Mouse (Mus musculus): Measurements from ENCODE around the gene Rab14.

Rab14 gene

DNA sequence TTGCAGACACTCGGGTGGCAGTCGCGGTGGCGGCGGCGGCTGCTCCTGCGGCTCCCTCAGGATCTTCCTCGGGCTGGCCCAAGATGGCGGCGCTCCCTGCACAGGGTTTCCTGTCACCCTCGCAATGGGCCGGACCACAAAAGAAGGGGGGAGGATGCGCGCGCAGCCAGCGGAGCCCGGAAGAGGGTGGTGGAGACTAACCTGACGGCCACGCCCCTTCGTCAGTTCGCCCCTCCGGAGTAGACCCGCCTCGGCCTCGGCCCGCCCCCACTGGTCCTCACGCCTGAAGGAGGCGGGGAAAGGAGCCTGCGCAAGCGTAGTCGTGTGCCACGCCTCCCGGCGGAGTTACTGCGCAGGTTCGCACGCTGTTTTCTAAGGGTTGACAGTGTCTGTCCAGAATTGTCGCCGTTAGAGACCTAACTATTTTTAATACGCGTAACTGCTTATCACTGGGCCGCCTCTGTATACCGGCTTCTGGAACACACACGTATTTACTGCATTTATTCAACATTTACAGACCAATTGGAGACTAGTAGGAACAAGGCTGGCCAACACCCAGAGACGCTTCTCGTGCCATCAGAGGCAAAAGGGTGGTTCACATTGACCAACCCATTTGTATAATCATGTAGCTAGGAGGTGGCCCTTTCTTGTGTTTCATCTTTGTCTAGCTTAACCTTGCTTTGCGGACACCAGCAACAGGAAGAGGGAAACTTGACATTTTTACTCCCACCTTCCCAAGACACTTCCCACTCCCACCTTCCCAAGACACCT, at the start of gene Rab14:
Gene Rab14, minus strand, starts transcription at position 223 of the 771 bp plus-strand sequence.
- peak; percentile 100 for DNase-seq (ENCODE audit: low spot score)

DNA sequence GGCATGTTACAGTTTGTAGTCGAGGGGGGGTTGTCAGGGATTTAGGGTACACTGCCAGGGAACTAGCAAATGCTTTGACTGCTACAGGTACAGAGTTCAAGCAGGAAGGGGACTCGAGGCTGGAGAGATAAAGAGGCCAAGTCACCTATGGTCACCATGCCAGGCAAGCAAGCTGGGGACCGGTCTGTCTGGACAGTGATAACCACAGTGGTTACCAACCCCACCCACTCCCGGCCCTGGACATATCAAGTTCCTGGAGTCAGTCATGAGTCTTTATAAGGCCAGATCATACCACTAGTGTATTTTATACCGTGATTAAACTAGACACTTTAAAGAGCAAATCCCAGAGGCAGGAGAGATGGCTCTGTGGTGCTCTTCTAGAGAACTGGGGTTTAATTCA, 46.8 kb upstream of the Rab14 start:
- DNase-seq (ENCODE audit: low spot score), result no peak

DNA sequence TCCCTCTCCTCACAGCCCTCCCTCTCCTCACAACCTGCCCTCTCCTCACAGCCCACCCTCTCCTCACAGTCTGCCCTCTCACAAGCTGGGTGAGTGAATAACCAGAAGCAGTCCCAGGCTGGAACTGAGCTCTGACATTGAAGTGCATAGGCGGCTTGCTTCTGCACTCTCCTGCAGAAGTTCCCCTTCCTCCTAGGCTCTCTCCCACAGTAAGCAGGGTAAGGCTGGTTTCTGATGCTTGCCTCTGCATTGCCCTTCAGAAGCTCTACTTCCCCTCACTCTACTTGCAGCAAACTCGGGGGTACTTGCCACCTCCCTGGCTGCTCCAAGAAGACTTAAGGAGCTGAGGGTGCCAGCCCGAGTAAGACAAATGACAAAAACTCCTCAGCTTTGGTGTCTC, 43.3 kb upstream of the Rab14 start:
- DNase-seq (ENCODE audit: low spot score), result no peak

DNA sequence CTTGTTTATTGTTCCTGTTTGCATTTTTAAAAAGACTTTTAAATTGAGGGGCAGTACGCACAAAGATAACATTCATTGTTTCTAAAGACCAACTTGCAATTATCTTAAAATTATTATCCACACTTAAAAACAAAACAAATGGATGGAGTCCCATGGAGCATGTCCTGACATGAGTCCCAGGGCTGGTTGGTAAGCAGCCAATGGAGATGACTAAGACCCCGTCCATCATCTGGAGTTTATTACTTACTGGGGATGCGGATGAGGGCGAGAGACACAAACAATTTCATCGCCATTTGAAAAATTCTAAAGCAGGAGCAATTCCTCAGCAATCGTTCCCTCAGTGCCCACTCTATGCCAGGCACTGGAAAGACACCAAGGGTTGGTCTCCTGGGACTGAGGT, 34.1 kb upstream of the Rab14 start:
- DNase-seq (ENCODE audit: low spot score), result no peak

DNA sequence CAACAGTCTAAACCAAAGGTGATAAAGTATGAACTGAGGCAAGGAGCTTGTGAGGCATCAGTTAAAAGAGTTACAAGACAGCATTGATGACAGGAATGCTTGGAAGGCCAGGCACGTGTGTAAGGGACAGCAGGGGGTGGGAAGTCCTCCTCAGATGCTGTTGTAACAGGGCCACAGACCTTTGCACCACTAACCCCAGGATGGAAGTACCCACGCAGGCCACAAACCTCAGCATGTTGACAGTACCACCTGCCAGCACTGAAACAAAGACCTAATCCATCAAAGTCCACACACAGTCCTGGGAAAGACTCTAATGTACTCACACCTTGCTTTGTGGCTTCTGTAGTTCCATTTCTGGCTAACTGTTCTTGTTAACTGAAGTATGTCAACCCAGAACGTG, 33.0 kb upstream of the Rab14 start:
- DNase-seq (ENCODE audit: low spot score), result no peak

DNA sequence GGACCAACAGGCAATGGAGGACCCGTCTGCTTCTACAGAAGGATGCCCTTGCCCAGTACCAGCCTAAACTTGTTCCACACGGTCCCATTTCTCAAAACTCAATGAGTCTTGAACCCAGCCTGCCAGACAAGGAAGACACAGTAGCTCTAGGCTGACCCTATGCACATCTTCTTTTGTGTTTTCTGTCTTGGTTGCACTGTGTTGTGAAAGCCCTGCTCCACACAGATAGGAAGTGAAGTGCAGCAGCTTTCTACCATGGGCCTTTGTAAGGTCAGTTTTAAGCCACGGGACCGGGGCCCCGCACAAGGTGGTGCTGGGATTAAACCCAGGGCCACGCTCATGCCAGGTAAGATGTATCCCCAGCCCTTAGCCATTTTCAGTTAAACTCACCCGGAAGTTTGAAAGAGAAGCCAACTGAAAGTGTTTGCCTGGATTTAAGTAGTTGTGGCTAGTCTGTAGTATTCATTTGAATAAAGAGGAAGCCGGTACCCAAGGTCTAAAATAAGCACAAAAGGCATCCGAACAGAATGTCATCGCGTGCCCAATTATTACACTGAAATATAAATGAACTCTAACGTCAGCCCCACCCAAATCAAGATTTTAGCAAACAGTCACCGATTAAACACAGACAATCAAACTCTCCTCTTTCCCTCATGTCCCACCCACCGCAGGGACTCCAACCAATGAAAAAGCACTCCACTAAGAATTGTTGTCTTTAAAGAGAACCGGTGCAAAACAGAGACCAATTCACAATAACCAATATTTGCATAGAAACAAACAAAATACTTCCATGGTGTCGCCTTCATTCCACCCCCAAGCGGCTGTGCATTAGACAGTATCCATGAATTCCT, 31.9 kb upstream of the Rab14 start:
- DNase-seq (ENCODE audit: low spot score), result no peak

DNA sequence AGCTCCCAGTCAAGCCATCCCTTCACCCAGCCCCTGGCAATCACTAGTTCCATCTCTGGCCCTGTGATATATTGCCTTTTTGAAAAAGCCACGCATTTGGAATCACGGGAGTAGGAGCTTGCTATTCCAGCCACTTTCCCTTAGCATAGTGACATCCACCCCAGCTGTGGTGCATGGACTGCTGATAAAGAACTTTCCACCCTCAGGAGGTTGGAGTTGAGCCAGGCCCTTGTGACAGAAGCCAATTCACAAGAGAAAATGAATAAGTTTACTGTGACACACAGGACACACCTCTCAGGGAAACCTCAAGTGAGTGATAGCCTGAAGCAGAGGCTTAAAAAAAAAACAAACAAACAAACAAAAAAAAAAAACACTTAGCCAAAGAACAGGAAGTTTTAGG, 31.0 kb upstream of the Rab14 start:
- DNase-seq (ENCODE audit: low spot score), result no peak

DNA sequence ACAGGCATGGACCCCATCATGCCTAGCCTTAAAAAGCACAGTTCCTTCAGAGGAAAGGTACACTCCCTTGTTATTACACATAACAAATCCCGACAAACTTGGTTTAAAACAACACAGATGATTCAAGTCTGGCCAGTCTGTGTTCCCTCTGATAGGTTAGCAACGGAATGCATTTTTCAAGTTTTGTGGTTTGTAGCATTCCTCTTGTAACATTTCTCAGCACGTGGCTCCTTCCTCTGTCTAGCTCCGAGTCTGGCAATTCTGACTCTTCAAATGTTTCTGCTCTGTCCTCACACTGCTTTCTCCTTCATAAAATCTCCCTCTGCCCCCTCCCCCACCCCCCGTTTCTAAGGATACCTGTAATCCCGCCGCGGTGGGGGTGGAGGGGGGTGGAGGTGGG, 29.3 kb upstream of the Rab14 start:
- no peak for DNase-seq (ENCODE audit: low spot score)

DNA sequence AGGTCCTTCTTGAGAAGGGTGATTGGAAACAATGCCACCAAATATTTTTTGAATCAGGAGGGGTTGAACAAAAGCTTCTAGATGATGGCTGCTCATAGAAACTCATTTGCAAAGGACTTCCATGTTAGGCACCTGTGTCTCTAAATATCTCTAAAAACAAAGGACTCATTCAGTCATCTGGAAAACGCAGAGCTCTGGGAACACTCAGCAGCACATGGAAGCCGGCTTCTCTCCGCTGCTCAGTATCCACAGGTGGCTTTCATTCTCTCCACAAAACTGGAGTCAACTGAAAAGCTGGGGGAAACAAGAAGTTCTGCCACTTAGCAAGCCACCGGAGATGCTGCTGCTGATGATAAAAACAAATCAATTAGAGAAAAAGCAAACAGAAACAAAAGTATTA, 27.2 kb upstream of the Rab14 start:
- DNase-seq (ENCODE audit: low spot score), result no peak

DNA sequence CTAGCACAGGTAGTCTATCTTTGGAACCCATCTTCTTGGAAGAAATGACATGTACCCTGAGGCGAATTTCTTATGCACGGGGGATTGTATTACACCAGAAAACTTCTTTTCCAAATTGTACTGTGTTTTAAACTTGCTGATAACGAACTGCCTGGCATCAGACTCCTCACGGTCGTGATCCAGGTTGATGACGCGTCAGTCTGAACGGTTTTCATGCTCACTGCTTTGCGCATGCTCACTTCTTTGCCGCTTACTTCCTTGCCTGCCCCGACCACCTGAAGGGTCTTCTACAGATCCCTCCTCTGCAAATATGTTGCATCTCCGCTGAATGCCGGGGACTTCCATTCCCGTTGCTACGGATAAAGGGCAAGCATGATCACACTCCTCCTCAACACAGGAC, 23.4 kb upstream of the Rab14 start:
- no peak for DNase-seq (ENCODE audit: low spot score)

DNA sequence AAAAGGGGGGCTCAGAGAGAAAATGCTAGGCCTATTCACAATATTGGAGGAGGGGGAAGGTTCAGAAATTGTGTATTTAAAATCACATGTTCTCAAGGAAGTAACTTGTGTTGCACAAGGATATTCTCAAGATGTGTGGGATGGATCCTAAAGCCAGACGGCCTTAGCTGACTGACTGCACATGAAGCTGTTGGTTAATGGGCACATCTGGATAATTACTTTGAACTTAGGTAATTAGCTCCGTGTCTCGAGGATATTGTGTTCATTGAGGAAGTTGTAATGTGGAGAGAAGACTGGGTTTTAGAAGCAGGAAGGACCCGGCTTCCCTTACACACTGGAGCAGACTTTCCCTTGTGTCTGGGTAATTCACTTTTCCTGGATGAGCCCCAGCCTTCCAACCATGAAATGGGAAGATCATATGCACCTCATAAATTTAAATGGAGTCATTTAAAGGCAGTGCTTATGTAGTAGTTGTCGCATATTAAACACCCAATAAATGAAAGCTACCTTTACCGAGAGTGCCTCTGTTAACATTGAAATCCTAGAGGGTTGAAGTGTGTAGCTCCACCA, 22.0 kb upstream of the Rab14 start:
- DNase-seq (ENCODE audit: low spot score), result no peak

DNA sequence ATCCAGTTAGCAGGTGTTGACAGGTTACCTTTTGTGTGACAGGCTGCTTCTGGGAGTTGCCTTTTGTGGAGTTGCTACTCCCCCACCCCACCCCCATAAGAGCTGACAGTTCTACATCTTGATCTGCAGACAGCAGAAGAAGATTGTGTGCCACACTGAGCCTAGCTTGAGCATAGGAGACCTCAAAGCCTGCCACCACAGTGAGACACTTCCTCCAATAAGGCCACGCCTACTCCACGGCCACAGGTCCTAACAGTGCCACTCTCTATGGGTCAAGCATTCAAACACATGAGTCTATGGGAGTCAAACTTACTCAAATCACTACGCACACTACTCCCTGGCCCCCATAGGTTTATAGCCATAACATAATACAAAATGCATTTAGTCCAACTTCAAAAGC, 17.8 kb upstream of the Rab14 start:
- no peak for DNase-seq (ENCODE audit: low spot score)

DNA sequence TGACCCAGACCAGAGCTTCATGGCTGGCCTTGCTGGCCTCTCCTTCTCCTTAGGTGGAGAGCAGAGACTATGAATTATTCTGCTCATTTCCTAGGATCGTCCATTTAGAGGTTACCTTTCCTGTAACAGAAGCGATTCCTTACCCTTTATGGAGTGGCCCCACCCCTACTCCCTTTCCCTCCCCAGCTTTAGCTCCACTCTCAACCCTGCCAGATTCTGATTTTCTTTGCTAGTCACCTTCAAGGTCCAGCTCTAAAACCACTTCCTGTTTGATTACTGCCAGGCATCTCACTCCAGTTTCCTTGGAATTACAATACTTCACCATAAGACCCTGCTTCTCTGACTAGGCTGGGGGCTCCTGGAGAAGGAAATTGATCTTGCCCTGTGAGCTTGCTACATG, 15.8 kb upstream of the Rab14 start:
- no peak for DNase-seq (ENCODE audit: low spot score)

DNA sequence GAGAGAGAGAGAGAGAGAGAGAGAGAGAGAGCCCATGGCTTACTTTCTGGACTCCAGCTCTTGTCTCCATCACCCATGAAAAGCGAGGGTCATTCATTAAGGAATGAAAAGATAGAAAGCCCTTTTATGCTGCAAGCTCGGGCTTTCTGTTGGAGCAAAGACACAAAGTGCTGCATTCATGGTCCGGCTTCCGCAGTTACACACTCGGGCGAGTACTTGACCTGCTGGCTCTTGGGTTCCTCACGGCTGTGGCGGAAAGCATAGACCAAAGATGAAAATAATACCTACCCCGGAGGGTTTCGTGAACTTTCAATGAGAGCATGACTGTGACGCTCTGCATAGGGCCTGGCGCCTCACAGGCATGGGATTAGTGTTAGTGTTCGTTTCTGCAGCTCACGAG, 14.4 kb upstream of the Rab14 start:
- no peak for DNase-seq (ENCODE audit: low spot score)

DNA sequence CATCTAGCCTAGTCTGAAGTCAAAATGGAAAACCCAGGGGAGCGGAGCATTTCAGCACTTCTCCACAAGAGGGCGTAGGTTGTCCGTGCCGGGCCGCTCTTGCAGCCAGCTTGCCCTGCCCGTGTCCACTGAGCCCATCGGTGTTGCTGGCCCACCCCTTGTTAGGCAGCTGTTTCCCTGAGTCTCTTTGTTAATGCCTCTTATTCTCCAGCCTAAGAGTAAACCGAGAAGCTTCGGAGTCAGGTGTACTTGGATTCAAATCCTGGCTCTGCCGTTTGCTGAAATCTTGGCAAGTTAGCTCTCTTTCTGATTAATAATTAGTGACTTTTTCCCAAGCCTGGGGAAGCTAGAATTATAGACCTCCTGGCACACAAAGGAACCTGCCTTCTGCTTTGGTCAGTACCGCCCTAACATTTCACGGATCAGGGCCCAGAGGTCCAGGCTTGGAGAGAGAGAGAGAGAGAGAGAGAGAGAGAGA, 14.0 kb upstream of the Rab14 start:
- DNase-seq (ENCODE audit: low spot score), result peak; percentile 81

DNA sequence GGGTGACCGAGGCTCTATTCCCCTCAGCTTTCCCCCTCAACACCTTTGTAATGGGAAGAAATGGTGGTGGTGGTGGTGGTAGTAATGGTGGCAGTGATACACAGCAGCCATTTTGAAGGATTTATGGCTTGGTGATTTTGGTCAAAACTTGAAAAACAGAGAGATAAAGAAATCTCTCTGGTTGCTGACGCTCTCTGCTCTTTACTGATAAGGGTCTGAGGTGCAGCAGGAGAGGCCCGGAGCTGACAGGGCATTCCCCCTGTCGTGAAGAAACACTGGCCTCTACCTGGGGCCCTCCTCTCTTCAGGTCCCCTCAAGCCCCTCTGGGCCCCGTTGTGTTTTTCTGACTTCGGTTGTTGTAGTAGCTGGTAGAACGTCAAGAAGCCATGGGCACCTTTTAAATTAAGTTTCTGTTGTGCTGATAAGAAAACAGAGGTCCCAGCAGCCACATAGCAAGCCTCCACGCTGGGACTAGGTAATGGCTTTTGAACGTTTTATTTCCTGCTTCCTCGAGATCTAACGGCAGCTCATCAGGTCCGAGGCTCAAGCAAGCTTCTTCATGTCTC, 12.5 kb upstream of the Rab14 start:
- DNase-seq (ENCODE audit: low spot score), result peak; percentile 26

DNA sequence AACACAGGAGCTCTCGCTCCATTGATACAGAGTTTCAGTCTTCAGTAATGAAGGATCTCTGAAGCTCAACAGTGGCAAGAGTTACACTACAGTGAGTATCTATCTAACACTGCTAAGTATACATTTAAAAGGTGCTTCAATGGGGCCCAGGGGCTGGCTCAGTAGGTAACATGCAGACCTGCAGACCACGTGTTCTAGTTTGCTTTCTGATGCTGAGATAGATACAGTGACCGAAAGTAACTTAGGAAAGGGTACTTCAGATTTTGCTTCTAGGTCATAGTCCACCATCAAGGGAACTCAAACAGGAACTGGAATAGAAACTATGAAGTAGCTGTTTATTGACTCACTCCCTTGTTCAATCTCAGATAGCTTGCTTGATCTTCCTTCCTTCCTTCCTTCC, 10.8 kb upstream of the Rab14 start:
- peak; percentile 53 for DNase-seq (ENCODE audit: low spot score)

DNA sequence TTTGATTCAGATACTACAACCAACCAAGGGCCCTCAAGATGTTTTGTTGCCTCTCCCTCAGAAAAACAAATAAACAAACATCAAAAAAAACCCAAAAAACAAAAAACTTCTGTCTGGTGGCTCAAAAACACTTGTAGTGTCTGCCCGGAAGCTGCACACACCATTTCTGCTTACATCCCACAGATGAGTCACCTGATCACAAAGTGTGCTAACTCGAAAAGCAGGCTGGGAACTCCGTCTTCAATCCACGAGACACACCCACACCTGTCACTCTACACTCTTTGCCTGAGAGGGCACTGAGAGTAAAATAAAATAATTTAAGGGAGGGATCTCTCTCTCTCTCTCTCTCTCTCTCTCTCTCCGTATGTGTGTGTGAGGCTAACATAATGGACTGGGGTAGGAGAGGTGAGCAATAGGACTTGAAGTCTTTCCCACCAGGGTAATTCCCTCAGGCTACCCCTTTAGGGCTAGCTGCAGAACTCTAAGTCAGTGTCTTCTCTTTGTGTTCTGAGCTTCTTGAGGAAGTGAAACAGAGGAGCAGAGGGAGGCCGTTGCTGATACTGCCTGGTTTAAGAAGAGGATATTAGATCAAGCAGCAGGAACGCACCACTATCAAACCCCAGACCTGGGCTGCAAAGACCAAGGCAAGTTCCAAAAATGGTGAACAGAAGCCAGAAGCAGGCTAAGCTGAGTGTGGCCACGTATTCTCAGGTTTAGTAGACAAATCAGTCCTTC, 8.2 kb upstream of the Rab14 start:
- no peak for DNase-seq (ENCODE audit: low spot score)

DNA sequence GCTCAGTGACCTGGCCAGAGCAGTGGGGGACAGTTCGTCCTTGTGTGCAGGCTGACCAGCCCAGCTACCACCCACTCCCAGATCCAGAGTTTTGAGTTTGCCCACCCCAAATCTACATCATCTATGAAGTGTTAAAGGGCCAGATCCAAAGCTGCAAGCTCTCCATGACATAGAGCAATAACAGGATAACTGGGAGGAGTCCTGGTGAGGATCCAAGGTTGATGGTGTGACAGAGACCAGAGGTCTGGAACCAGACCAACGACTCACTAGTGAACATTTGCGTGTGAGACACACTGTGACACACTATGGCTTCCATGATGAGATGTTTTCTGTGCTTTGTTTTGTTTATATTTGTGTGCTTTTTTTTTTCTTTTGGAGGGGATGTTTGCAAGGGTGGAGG, 7.1 kb upstream of the Rab14 start:
- DNase-seq (ENCODE audit: low spot score), result no peak

DNA sequence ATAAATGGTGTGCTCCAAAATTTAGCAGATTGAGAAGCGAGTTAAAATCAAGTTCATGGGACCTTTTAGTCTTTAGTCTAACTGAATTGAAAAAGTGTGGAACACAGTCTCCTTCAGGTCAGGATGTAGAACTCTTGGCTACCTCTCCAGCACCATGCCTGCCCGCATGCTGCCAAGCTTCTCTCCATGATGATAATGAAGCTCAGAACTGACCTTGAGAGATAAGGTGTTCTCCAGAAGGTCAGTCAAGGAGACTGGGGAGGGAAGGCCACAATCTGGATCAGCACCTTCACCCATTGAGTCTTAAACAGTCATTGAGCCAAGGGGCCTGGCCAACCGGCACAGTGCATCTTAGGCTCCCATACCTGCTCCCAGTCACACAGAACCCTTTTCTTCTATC, 5.8 kb upstream of the Rab14 start:
- no peak for DNase-seq (ENCODE audit: low spot score)

DNA sequence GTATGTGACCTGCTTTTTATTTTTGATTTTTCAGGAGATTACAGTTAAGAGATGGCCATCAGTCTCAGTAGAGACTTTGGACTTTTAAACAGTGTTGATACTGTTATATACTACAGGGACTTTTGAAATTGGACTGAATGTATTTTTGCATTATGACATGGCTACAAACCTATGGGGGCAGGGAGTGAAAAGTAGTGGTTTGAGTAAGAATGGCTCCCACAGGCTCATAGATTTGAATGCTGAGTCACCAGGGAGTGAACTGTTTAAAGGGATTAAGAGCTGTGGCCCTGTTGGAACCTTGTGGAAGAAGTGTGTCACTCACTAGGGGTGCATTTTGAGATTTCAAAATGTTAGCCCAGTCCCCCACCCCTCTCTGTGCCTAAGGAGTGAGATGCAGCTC, 2.8 kb upstream of the Rab14 start:
- DNase-seq (ENCODE audit: low spot score), result no peak

Data from yolk sac, embryonic 10.5 days (tissue).